Mouse (Mus musculus) liver, embryonic 12.5 days (tissue): ENCODE data around the gene Dhrs11. TPM values are rescaled to one million over a fixed set of nuclear protein-coding genes. Genes with fewer than 3 reads are reported as not detected.
"Not testable (repeated sequence)": the region's sequence is repeated elsewhere in the genome, so short reads cannot be mapped to it uniquely, and the experiment has no call there.

Experiments used
- ATAC-seq: fragments of 200-750 bp; cut with Nextera tagmentation; 2 replicates; pipeline ENCODE4 v1.8.0; 2017; ENCODE audit warnings: moderate number of reproducible peaks, mild to moderate bottlenecking, moderate library complexity
- H3K27ac ChIP-seq: fragments of 300-500 bp; sonication (generic); 2 replicates; pipeline ENCODE4 v1.5.1; 2016; ENCODE audit warnings: mild to moderate bottlenecking
- H3K27me3 ChIP-seq: fragments of 300-500 bp; sonication (generic); replicated peaks from 2 replicates; pipeline ENCODE4 v1.6.1; 2016; ENCODE audit warnings: mild to moderate bottlenecking, moderate library complexity
- H3K36me3 ChIP-seq: fragments of 300-500 bp; sonication (generic); 2 replicates; pipeline ENCODE4 v1.6.1; 2016; ENCODE audit warnings: mild to moderate bottlenecking, moderate library complexity
- H3K4me1 ChIP-seq: fragments of 300-500 bp; sonication (generic); 2 replicates; pipeline ENCODE4 v1.6.1; 2016
- H3K4me2 ChIP-seq: fragments of 300-500 bp; sonication (generic); 2 replicates; pipeline ENCODE4 v1.6.1; 2016; ENCODE audit warnings: mild to moderate bottlenecking, moderate library complexity
- H3K4me3 ChIP-seq: fragments of 300-500 bp; sonication (generic); 2 replicates; pipeline ENCODE4 v1.5.1; 2016; ENCODE audit warnings: mild to moderate bottlenecking, moderate library complexity
- H3K9ac ChIP-seq: fragments of 300-500 bp; sonication (generic); 2 replicates; pipeline ENCODE4 v1.6.1; 2016; ENCODE audit warnings: mild to moderate bottlenecking, moderate library complexity
- H3K9me3 ChIP-seq: fragments of 300-500 bp; sonication (generic); replicated peaks from 2 replicates; pipeline ENCODE4 v1.6.1; 2016; ENCODE audit warnings: mild to moderate bottlenecking, moderate library complexity
- WGBS: fragments of 180-500 bp; shearing (Covaris S2); methylation state at CpG from one replicate; pipeline ENCODE4 v1.1.7; 2016; ENCODE audit not compliant: insufficient replicate concordance; 5-methylcytosine and 5-hydroxymethylcytosine counted together
- polyA plus RNA-seq: library from polyadenylated mRNA; unstranded; fragments of >200 nt; fragmentation: Nextera tagmentation; extraction: Ambion mirVana; gene quantifications from 2 replicates; pipeline ENCODE4 v1.2.1, GENCODE M21; 2016

Gene Dhrs11
- polyA plus RNA-seq, 1 experiment from 2014 or later = 213 TPM

DNA sequence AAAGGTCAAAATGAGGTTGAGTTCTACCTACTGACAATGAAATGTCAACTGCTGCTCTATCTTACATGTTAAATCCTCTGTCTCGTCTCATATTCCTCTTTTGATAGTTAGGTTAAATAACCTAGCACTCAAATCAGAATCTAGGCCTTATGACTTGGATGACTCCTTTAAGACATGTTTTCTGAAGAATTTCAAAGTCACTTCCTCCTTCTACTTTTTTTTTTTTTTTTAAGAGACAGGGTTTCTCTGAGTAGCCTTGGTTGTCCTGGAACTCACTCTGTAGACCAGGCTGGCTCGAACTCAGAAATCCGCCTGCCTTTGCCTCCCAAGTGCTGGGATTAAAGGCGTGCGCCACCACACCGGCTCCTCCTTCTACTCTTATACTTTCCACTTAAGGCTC is 26.5 kb upstream of the Dhrs11 start:
- WGBS = 93% methylated on average over 6 of the region's 6 CpGs
- Histone ChIP-seq H3K27ac (no peak overlapping the region), H3K27me3 (no peaks in the 10 kb centered on the region), H3K36me3 (peaks cover 92% of the 10 kb centered on the region), H3K4me2 (no peak overlapping the region), H3K4me1 (no peaks in the 10 kb centered on the region), H3K9me3 (no peaks in the 10 kb centered on the region), H3K9ac (no peak overlapping the region), H3K4me3 (no peak overlapping the region)
- ATAC-seq = no peak

DNA sequence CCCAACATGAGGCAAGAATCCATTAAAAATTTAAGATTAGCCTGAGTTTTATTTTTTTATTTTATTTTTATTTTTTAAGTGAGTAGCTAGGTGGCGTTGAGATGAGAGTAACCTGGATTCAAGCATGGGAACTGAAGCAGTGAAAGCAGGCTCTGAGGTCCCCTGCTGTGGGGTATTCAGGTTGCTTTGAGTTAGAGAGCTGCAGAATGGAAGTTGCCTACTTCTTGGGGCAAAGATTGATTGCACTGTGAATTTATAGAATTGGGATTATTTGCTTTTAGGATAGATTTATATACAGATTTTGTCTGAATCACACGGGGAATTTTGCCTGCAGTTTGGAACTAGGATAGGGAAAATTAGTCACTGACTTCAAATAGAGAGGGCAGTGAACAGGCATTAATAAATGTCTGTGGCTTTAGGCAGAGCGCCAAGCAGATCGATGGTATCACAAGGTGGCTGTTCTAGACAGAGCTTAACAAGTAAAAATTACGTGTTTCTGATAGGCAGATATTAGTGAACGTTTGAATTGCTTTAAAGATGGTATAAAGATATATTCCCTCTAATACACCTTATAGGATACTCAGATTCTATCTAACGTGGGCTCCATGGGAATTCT is 18.8 kb upstream of the Dhrs11 start:
- Histone ChIP-seq H3K27ac (no peak overlapping the region), H3K4me3 (no peak overlapping the region), H3K9me3 (no peaks in the 10 kb centered on the region), H3K4me1 (no peaks in the 10 kb centered on the region; the same call in 1 of the 2 replicates), H3K27me3 (no peaks in the 10 kb centered on the region), H3K4me2 (no peak overlapping the region), H3K9ac (no peak overlapping the region), H3K36me3 (peaks cover 88% of the 10 kb centered on the region)
- 85% methylated on average over 7 of the region's 7 CpGs for WGBS
- no peak for ATAC-seq

- Histone ChIP-seq H3K27ac (no peak overlapping the region), H3K9me3 (no peaks in the 10 kb centered on the region), H3K4me2 (no peak overlapping the region), H3K36me3 (peaks cover 88% of the 10 kb centered on the region), H3K27me3 (no peaks in the 10 kb centered on the region), H3K4me3 (no peak overlapping the region), H3K4me1 (no peaks in the 10 kb centered on the region; the same call in 1 of the 2 replicates), H3K9ac (no peak overlapping the region)
- no peak for ATAC-seq
- 91% methylated on average over 15 of the region's 15 CpGs for WGBS
These were observed 18.1 kb upstream of the Dhrs11 start for GRCm38 (mm10) chr11:84846741-84847474.

GRCm38 (mm10) chr11:84839330-84839729 is 10.5 kb upstream of the Dhrs11 start:
- Histone ChIP-seq H3K27ac (no peak overlapping the region), H3K4me1 (no peaks in the 10 kb centered on the region), H3K36me3 (peaks cover 96% of the 10 kb centered on the region), H3K9ac (no peak overlapping the region), H3K4me2 (no peak overlapping the region), H3K9me3 (no peaks in the 10 kb centered on the region), H3K27me3 (no peaks in the 10 kb centered on the region), H3K4me3 (no peak overlapping the region)
- WGBS = 81% methylated on average over 2 of the region's 2 CpGs
- ATAC-seq = no peak

GRCm38 (mm10) chr11:84829495-84829894 is 701 bp upstream of the Dhrs11 start:
- 47% methylated on average over 11 of the region's 11 CpGs for WGBS
- peak; percentile 2; the same call in 1 of the 2 replicates for ATAC-seq
- H3K9ac ChIP-seq = peak overlapping the region; percentile 99
- not testable (repeated sequence) for H3K9me3 ChIP-seq, H3K27me3 ChIP-seq
- peak overlapping the region; percentile 98 for H3K4me3 ChIP-seq
- H3K36me3 ChIP-seq = peaks cover 82% of the 10 kb centered on the region
- peak overlapping the region; percentile 99 for H3K4me2 ChIP-seq
- H3K4me1 ChIP-seq = peaks cover 47% of the 10 kb centered on the region
- H3K27ac ChIP-seq = peak overlapping the region; percentile 100

DNA sequence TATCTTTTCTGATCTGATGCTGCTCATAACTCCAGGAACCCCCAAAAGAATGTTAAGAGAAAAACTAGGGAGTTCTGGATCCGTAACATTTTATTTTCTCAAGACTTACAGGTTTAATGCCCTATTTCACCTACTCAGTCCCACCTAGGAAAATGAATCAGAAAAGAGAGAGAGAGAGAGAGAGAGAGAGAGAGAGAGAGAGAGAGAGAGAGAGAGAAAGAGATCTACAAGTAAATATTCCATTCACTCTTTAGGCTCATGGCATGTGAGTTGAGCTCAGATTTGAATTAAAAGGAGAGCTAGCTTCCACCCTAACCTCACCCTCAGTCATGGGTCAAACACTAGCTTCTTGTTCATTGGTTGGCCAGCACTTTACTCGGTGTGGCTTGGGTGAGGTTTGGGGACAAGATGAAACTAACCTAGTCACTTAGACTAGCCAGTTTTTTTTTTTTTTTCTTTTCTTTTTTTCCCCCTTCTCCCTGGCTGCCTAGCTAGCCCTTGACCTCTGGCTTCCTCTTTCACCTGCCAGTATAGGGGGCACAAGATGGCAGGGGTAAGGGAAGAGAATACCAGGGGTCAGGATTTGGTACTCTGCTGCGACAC is 792 bp downstream of the Dhrs11 start:
- no peak for ATAC-seq
- peaks cover 61% of the 10 kb centered on the region for H3K4me1 ChIP-seq

GRCm38 (mm10) chr11:84827492-84827891 is 1.3 kb downstream of the Dhrs11 start:
- Histone ChIP-seq H3K27ac (peak overlapping the region; percentile 100), H3K4me3 (peak overlapping the region; percentile 98), H3K9me3 (no peaks in the 10 kb centered on the region), H3K36me3 (peaks cover 79% of the 10 kb centered on the region), H3K9ac (peak overlapping the region; percentile 99), H3K4me1 (peaks cover 66% of the 10 kb centered on the region), H3K27me3 (no peaks in the 10 kb centered on the region), H3K4me2 (peak overlapping the region; percentile 99)
- ATAC-seq = no peak

More for the DNA sequence above, 792 bp downstream of the Dhrs11 start:
- peak overlapping the region; percentile 99 for H3K4me2 ChIP-seq
- no peaks in the 10 kb centered on the region for H3K9me3 ChIP-seq
- peaks cover 79% of the 10 kb centered on the region for H3K36me3 ChIP-seq
- peak overlapping the region; percentile 98 for H3K4me3 ChIP-seq
- peak overlapping the region; percentile 100 for H3K27ac ChIP-seq
- no peaks in the 10 kb centered on the region for H3K27me3 ChIP-seq
- H3K9ac ChIP-seq = peak overlapping the region; percentile 99
- 25% methylated on average over 3 of the region's 3 CpGs for WGBS

GRCm38 (mm10) chr11:84826185-84826584 is 2.6 kb downstream of the Dhrs11 start:
- peak overlapping the region; percentile 99 for H3K4me2 ChIP-seq
- no peaks in the 10 kb centered on the region for H3K9me3 ChIP-seq
- 67% methylated on average over 3 of the region's 3 CpGs for whole genome bisulfite sequencing
- H3K36me3 ChIP-seq = peaks cover 79% of the 10 kb centered on the region
- no peak for ATAC-seq
- H3K4me1 ChIP-seq = peaks cover 79% of the 10 kb centered on the region
- peak overlapping the region; percentile 99 for H3K9ac ChIP-seq
- peak overlapping the region; percentile 100 for H3K27ac ChIP-seq
- H3K4me3 ChIP-seq = peak overlapping the region; percentile 98
- no peaks in the 10 kb centered on the region for H3K27me3 ChIP-seq

DNA sequence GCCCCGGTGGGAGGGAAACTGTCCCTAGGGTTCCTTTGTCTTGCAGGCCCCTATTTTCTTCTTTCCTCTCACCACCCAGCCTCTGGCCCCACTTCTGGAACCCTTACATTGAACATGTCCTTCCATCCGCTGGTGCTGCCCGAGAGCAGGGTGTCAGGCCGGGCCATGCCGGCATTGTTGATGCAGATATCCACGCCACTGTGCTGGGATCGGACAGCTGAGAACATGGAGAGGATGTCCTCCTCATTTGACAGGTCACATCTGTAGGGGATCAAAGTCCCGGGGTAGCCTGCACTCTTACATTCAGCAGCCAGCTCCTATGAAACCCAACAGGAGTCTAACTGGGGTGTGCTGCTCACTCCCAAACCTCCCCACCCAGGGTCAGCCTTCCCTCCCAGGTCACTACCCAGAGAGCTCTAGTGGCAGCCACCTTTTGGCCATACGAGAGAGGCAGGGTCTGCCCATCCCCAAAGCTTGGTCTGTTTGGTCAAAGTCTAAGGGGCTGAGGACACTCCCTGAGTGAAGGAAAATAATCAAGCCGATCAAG is 3.5 kb downstream of the Dhrs11 start:
- peaks cover 85% of the 10 kb centered on the region for H3K4me1 ChIP-seq
- 84% methylated on average over 10 of the region's 10 CpGs for WGBS
- peak overlapping the region; percentile 99 for H3K9ac ChIP-seq
- peak overlapping the region; percentile 98 for H3K4me3 ChIP-seq
- H3K9me3 ChIP-seq = no peaks in the 10 kb centered on the region
- peaks cover 79% of the 10 kb centered on the region for H3K36me3 ChIP-seq
- peak overlapping the region; percentile 100 for H3K27ac ChIP-seq
- ATAC-seq = no peak
- peak overlapping the region; percentile 99 for H3K4me2 ChIP-seq
- H3K27me3 ChIP-seq = no peaks in the 10 kb centered on the region

GRCm38 (mm10) chr11:84823484-84823897 is 5.3 kb downstream of the Dhrs11 start:
- Histone ChIP-seq H3K4me3 (peak overlapping the region; percentile 98), H3K27me3 (no peaks in the 10 kb centered on the region), H3K9me3 (no peaks in the 10 kb centered on the region), H3K4me1 (peaks cover 88% of the 10 kb centered on the region), H3K9ac (peak overlapping the region; percentile 99), H3K36me3 (peaks cover 76% of the 10 kb centered on the region), H3K4me2 (peak overlapping the region; percentile 99), H3K27ac (peak overlapping the region; percentile 100)
- ATAC-seq = peak; percentile 86
- WGBS = 11% methylated on average over 10 of the region's 10 CpGs

DNA sequence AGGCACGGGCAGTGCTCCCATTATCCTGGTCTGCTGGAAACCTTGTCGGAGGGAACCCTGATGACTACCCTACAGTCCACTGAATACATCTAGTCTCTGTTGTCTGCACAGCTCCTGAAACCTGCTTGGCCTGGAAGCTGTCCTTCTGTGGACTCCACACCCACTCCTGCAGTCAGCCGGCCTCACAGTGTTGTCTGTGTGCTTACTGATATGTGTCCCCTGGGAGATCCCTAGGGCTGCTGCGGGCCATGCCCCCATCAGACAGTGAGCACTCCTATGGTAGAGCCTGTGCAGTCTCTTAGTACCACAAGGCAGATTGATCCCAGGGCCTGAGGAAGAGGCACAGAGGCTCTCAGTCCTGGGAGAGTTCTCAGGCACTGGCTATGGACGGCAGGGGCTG is 6.3 kb downstream of the Dhrs11 start:
- Histone ChIP-seq H3K27me3 (no peaks in the 10 kb centered on the region), H3K4me2 (peak overlapping the region; percentile 99), H3K9me3 (no peaks in the 10 kb centered on the region), H3K4me1 (peaks cover 96% of the 10 kb centered on the region), H3K9ac (peak overlapping the region; percentile 95), H3K36me3 (peaks cover 80% of the 10 kb centered on the region), H3K27ac (peak overlapping the region; percentile 100), H3K4me3 (peak overlapping the region; percentile 98)
- WGBS = 45% methylated on average over 5 of the region's 5 CpGs
- ATAC-seq = peak; percentile 61
